Mouse (Mus musculus) G1E (cell line): ENCODE measurements around the gene Plekho1. TPM values are rescaled to one million over a fixed set of nuclear protein-coding genes. Genes with fewer than 3 reads are reported as not detected.

Source experiments
- ATAC-seq: 2 replicates; pipeline ENCODE4 v1.8.0; 2016; ENCODE audit warnings: mild to moderate bottlenecking; ENCODE audit not compliant: insufficient number of reproducible peaks, poor library complexity, low FRiP score, severe bottlenecking; ENCODE audit errors: extremely low read depth
- DNase-seq: peaks from one replicate; pipeline ENCODE4 v3.0.0; 2012; ENCODE audit warnings: low spot score
- H3K27me3 ChIP-seq: 2 replicates; pipeline ENCODE4 v1.6.1; 2012; ENCODE audit warnings: mild to moderate bottlenecking, low read length, inconsistent platforms; ENCODE audit not compliant: insufficient read depth
- H3K36me3 ChIP-seq: replicated peaks from 2 replicates; pipeline ENCODE3; 2012; ENCODE audit warnings: mild to moderate bottlenecking, inconsistent platforms
- H3K4me1 ChIP-seq: 2 replicates; pipeline ENCODE4 v1.6.1; 2012; ENCODE audit warnings: low read depth, low read length, inconsistent platforms, mixed read lengths; ENCODE audit not compliant: insufficient read depth
- H3K4me3 ChIP-seq: 2 replicates; pipeline ENCODE4 v1.5.1; 2012; ENCODE audit warnings: low read depth, mild to moderate bottlenecking, inconsistent platforms, low read length, moderate library complexity, mixed read lengths
- H3K9me3 ChIP-seq: replicated peaks from 2 replicates; pipeline ENCODE4 v1.6.1; 2012; ENCODE audit warnings: inconsistent platforms
- CTCF ChIP-seq: IDR thresholded peaks from 2 replicates; pipeline ENCODE4 v1.5.1; 2012; ENCODE audit warnings: low read depth, low read length, inconsistent platforms, mixed read lengths
- GATA1 ChIP-seq: IDR thresholded peaks from 2 replicates; pipeline ENCODE4 v1.6.1; 2012; ENCODE audit warnings: borderline replicate concordance, low read length, inconsistent platforms, mixed read lengths
- GATA2 ChIP-seq: IDR thresholded peaks from 2 replicates; pipeline ENCODE4 v1.6.1; 2012; ENCODE audit warnings: low read depth, low read length, inconsistent platforms, borderline replicate concordance
- POLR2AphosphoS5 ChIP-seq: IDR thresholded peaks from 2 replicates; pipeline ENCODE4 v1.6.1; 2012; ENCODE audit warnings: low read depth, low read length, inconsistent platforms; ENCODE audit not compliant: insufficient replicate concordance
- TAL1 ChIP-seq: conservative IDR thresholded peaks from 2 replicates; pipeline ENCODE4 v1.6.1; 2012; ENCODE audit warnings: low read depth, low read length, inconsistent platforms, mixed read lengths
- polyA plus RNA-seq: library from polyadenylated mRNA; stranded (reverse); fragments of >175 nt; gene quantifications from 2 replicates; pipeline ENCODE4 v1.2.3, GENCODE M21; 2012
- total RNA-seq, 2 experiments: library from RNA; stranded (forward) in 1 of 2; stranded (reverse) in 1 of 2; fragments of 200-1000 nt in 1 of 2; fragments of >200 nt in 1 of 2; fragmentation: Nextera tagmentation in 1 of 2; gene quantifications; 2 replicates each; pipeline ENCODE4 v1.2.3; 2014 to 2017

The Plekho1 gene
- total and polyA plus RNA-seq, 3 experiments, result 5.7 to 10.9 (median 9.7) TPM

GRCm38 (mm10) chr3:95950763-95951551 is 44.8 kb downstream of the Plekho1 start:
- peak; percentile 72 for ATAC-seq
- no peak for TF ChIP-seq POLR2AphosphoS5
- no peak for TF ChIP-seq CTCF
- no peak for TF ChIP-seq GATA1
- TF ChIP-seq GATA2, result no peak
- TF ChIP-seq TAL1, result no peak
- no peaks in the 10 kb centered on the region for H3K27me3 ChIP-seq
- DNase-seq, result peak; percentile 57
- H3K4me3 ChIP-seq, result peak overlapping the region; percentile 71
- H3K4me1 ChIP-seq, result peaks cover 27% of the 10 kb centered on the region
- peaks cover 35% of the 10 kb centered on the region for H3K36me3 ChIP-seq
- H3K9me3 ChIP-seq, result 0 out of 2 replicates have a peak, but pooled peaks cover 4% of the 10 kb centered on the region

GRCm38 (mm10) chr3:95948325-95948724 is 47.5 kb downstream of the Plekho1 start:
- Histone ChIP-seq H3K4me1 (peaks cover 14% of the 10 kb centered on the region), H3K36me3 (peaks cover 59% of the 10 kb centered on the region), H3K9me3 (no peaks in the 10 kb centered on the region), H3K27me3 (no peaks in the 10 kb centered on the region), H3K4me3 (no peak overlapping the region)
- no peak for DNase-seq
- TF ChIP-seq GATA2 (no peak), POLR2AphosphoS5 (no peak), CTCF (no peak), GATA1 (no peak), TAL1 (no peak)
- ATAC-seq, result no peak

GRCm38 (mm10) chr3:95945731-95946240 is 50.0 kb downstream of the Plekho1 start:
- no peak for DNase-seq
- TF ChIP-seq GATA2 (no peak), TAL1 (no peak), GATA1 (no peak), POLR2AphosphoS5 (no peak), CTCF (no peak)
- no peak overlapping the region for H3K4me3 ChIP-seq
- peaks cover 80% of the 10 kb centered on the region for H3K36me3 ChIP-seq
- H3K4me1 ChIP-seq, result peaks cover 19% of the 10 kb centered on the region
- ATAC-seq, result no peak
- H3K9me3 ChIP-seq, result no peaks in the 10 kb centered on the region
- H3K27me3 ChIP-seq, result no peaks in the 10 kb centered on the region

GRCm38 (mm10) chr3:95944742-95945141 is 51.1 kb downstream of the Plekho1 start:
- H3K9me3 ChIP-seq, result no peaks in the 10 kb centered on the region
- no peak for DNase-seq
- H3K27me3 ChIP-seq, result no peaks in the 10 kb centered on the region
- H3K4me1 ChIP-seq, result peaks cover 22% of the 10 kb centered on the region
- no peak for TF ChIP-seq GATA1
- peaks cover 89% of the 10 kb centered on the region for H3K36me3 ChIP-seq
- no peak for ATAC-seq
- H3K4me3 ChIP-seq, result no peak overlapping the region

- ATAC-seq, result no peak
- Histone ChIP-seq H3K9me3 (no peaks in the 10 kb centered on the region), H3K36me3 (peaks cover 94% of the 10 kb centered on the region), H3K4me1 (peaks cover 22% of the 10 kb centered on the region), H3K4me3 (no peak overlapping the region), H3K27me3 (no peaks in the 10 kb centered on the region)
- TF ChIP-seq CTCF, result no peak
- no peak for DNase-seq
Observed at GRCm38 (mm10) chr3:95943226-95943625, 52.6 kb downstream of the Plekho1 start.

- no peaks in the 10 kb centered on the region for H3K9me3 ChIP-seq
Observed at GRCm38 (mm10) chr3:95942749-95943148, 53.1 kb downstream of the Plekho1 start.

More at GRCm38 (mm10) chr3:95942749-95943148, 53.1 kb downstream of the Plekho1 start:
- Histone ChIP-seq H3K36me3 (peaks cover 95% of the 10 kb centered on the region), H3K4me1 (peaks cover 22% of the 10 kb centered on the region), H3K27me3 (no peaks in the 10 kb centered on the region), H3K4me3 (no peak overlapping the region)
- DNase-seq (no peak), ATAC-seq (no peak)
- TF ChIP-seq TAL1, result no peak
- TF ChIP-seq GATA1, result no peak
- no peak for TF ChIP-seq CTCF
- TF ChIP-seq GATA2, result no peak
- TF ChIP-seq POLR2AphosphoS5, result no peak
